Comparison of ENCODE assay signal across 10 mouse cellular contexts in genomic region chr11:105968948-105969347, GRCm38 (mm10). TPM values are rescaled to one million over a fixed set of nuclear protein-coding genes. Genes with fewer than 3 reads are reported as not detected.
DNase-seq lines count a peak whose midpoint lies in the region; ATAC-seq and TF ChIP-seq lines count a peak whose summit lies in the region.
"Had no signal": no experiment of that assay in that cellular context is flagged by ENCODE, and none has a peak within 500 bp of the region (broad histone marks: within the 10 kb centered on the region; RNA-seq: fewer than 3 reads in every experiment).

No protein-coding gene starts in this region.

- H3K27ac ChIP-seq in heart, embryonic 12.5 days (ENCODE audit: poor library complexity, severe bottlenecking): no peak overlapping the region
- no peak overlapping the region for H3K27ac ChIP-seq in midbrain, embryonic 10.5 days (replicated peaks)
- no peak overlapping the region for H3K27ac ChIP-seq in midbrain, embryonic 11.5 days (ENCODE audit: low read depth, low read length)
- no peak overlapping the region for H3K27ac ChIP-seq in limb, embryonic 13.5 days
- no peak overlapping the region for H3K27ac ChIP-seq in stomach, postnatal 0 days (replicated peaks)
- H3K27ac ChIP-seq: liver, embryonic 15.5 days had no signal

- H3K36me3 ChIP-seq in heart, embryonic 12.5 days: no peaks in the 10 kb centered on the region
- no peaks in the 10 kb centered on the region for H3K36me3 ChIP-seq in midbrain, embryonic 10.5 days
- H3K36me3 ChIP-seq in midbrain, embryonic 11.5 days (ENCODE audit: control insufficient read depth, insufficient read depth, low read length): no peaks in the 10 kb centered on the region
- H3K36me3 ChIP-seq in limb, embryonic 13.5 days: no peaks in the 10 kb centered on the region
- H3K36me3 ChIP-seq in stomach, postnatal 0 days (ENCODE audit: control insufficient read depth, insufficient read depth, low read length): no peaks in the 10 kb centered on the region
- H3K36me3 ChIP-seq: liver, embryonic 15.5 days had no signal

- TF ChIP-seq CTCF in stomach, postnatal 0 days (IDR thresholded peaks at IDR 0.05; ENCODE audit: low read depth): no peak

- 38% methylated on average over 10 of the region's 10 CpGs for WGBS in heart, embryonic 12.5 days
- WGBS in midbrain, embryonic 10.5 days: 45% methylated on average over 10 of the region's 10 CpGs
- 47% methylated on average over 10 of the region's 10 CpGs for WGBS in midbrain, embryonic 11.5 days
- 60% methylated on average over 10 of the region's 10 CpGs for WGBS in limb, embryonic 13.5 days
- 54% methylated on average over 10 of the region's 10 CpGs for WGBS in stomach, postnatal 0 days

- H3K4me1 ChIP-seq in heart, embryonic 12.5 days (replicated peaks): peaks cover 23% of the 10 kb centered on the region
- H3K4me1 ChIP-seq in midbrain, embryonic 10.5 days: peaks cover 20% of the 10 kb centered on the region
- peaks cover 5% of the 10 kb centered on the region for H3K4me1 ChIP-seq in midbrain, embryonic 11.5 days (ENCODE audit: control insufficient read depth, insufficient read depth, low read length)
- H3K4me1 ChIP-seq in limb, embryonic 13.5 days: peaks cover 9% of the 10 kb centered on the region
- no peaks in the 10 kb centered on the region for H3K4me1 ChIP-seq in stomach, postnatal 0 days (replicated peaks; ENCODE audit: control insufficient read depth, insufficient read depth)

- H3K9ac ChIP-seq in heart, embryonic 12.5 days: no peak overlapping the region
- H3K9ac ChIP-seq in midbrain, embryonic 11.5 days (ENCODE audit: low read length): no peak overlapping the region
- H3K9ac ChIP-seq in limb, embryonic 13.5 days: no peak overlapping the region
- H3K9ac ChIP-seq in stomach, postnatal 0 days (ENCODE audit: low read length): no peak overlapping the region
- H3K9ac ChIP-seq: liver, embryonic 15.5 days had no signal

- peak overlapping the region; percentile 98; the same call in 1 of the 2 replicates for H3K4me2 ChIP-seq in heart, embryonic 12.5 days
- H3K4me2 ChIP-seq in midbrain, embryonic 11.5 days: no peak overlapping the region
- H3K4me2 ChIP-seq in limb, embryonic 13.5 days (replicated peaks): no peak overlapping the region
- H3K4me2 ChIP-seq in stomach, postnatal 0 days (replicated peaks; ENCODE audit: low read depth): no peak overlapping the region

- no peak overlapping the region; the same call in 1 of the 2 replicates for H3K4me3 ChIP-seq in heart, embryonic 12.5 days
- H3K4me3 ChIP-seq in midbrain, embryonic 10.5 days: peak overlapping the region; percentile 69; the same call in 1 of the 2 replicates
- H3K4me3 ChIP-seq in midbrain, embryonic 11.5 days (ENCODE audit: low read depth, low read length): no peak overlapping the region
- H3K4me3 ChIP-seq in limb, embryonic 13.5 days: peak overlapping the region; percentile 63; the same call in 1 of the 2 replicates
- no peak overlapping the region for H3K4me3 ChIP-seq in stomach, postnatal 0 days (ENCODE audit: low read depth, low read length)

- ATAC-seq in heart, embryonic 12.5 days (ENCODE audit: insufficient number of reproducible peaks, low FRiP score): no peak
- ATAC-seq in midbrain, embryonic 11.5 days (ENCODE audit: low FRiP score): no peak
- no peak for ATAC-seq in limb, embryonic 13.5 days (ENCODE audit: low FRiP score, low read depth)
- no peak for ATAC-seq in stomach, postnatal 0 days (ENCODE audit: low FRiP score, low TSS enrichment)

- H3K27me3 ChIP-seq in heart, embryonic 12.5 days (replicated peaks): peaks cover 85% of the 10 kb centered on the region
- peaks cover 63% of the 10 kb centered on the region for H3K27me3 ChIP-seq in midbrain, embryonic 10.5 days (ENCODE audit: low read depth, poor library complexity, severe bottlenecking)
- peaks cover 27% of the 10 kb centered on the region for H3K27me3 ChIP-seq in midbrain, embryonic 11.5 days (ENCODE audit: control insufficient read depth, insufficient read depth, low read length)
- peaks cover 67% of the 10 kb centered on the region for H3K27me3 ChIP-seq in limb, embryonic 13.5 days
- peaks cover 5% of the 10 kb centered on the region; the same call in 1 of the 2 replicates for H3K27me3 ChIP-seq in stomach, postnatal 0 days (ENCODE audit: control insufficient read depth, insufficient read depth, low read length)

- H3K9me3 ChIP-seq in heart, embryonic 12.5 days (replicated peaks): no peaks in the 10 kb centered on the region
- no peaks in the 10 kb centered on the region for H3K9me3 ChIP-seq in midbrain, embryonic 10.5 days (replicated peaks)
- H3K9me3 ChIP-seq in midbrain, embryonic 11.5 days (ENCODE audit: control insufficient read depth, low read length): no peaks in the 10 kb centered on the region
- H3K9me3 ChIP-seq in limb, embryonic 13.5 days: no peaks in the 10 kb centered on the region
- H3K9me3 ChIP-seq in stomach, postnatal 0 days (ENCODE audit: control insufficient read depth, low read length): no peaks in the 10 kb centered on the region
- H3K9me3 ChIP-seq: liver, embryonic 15.5 days had no signal

- intact Hi-C loops in heart, postnatal 25 days (cut with DNase I): no loop called here

- TF ChIP-seq EP300 in stomach, postnatal 0 days (optimal IDR thresholded peaks at IDR 0.05): no peak

- no peak for DNase-seq in heart, postnatal 25 days (ENCODE audit: low spot score)
- DNase-seq in midbrain, embryonic 10.5 days (ENCODE audit: low spot score): no peak
- DNase-seq in midbrain, embryonic 11.5 days (ENCODE audit: low spot score, missing footprints): no peak
- no peak for DNase-seq in stomach, postnatal 0 days (ENCODE audit: low spot score)
- no peak for DNase-seq in thymus, postnatal 36 days

RNA-seq across cellular contexts. Expression of gene Ace, which starts 1.2 kb away (rescaled TPM):
- polyA plus RNA-seq in heart, embryonic 12.5 days (2016; fragmentation: Nextera tagmentation; extraction: Ambion mirVana): 1.00 and 1.3 TPM in 2 replicates
- 10 to 100 TPM; 25.2 to 26.9 TPM for total RNA-seq in heart, postnatal 25 days (2021)
- polyA plus RNA-seq in midbrain, embryonic 10.5 days (2016; fragmentation: Nextera tagmentation; extraction: Ambion mirVana): 0.75 and 0.85 TPM in 2 replicates
- polyA plus RNA-seq in midbrain, embryonic 11.5 days (2014; fragmentation: Nextera tagmentation; extraction: Ambion mirVana): 0.57 and 0.89 TPM in 2 replicates
- polyA plus RNA-seq in limb, embryonic 13.5 days (2015; fragmentation: Nextera tagmentation; extraction: Ambion mirVana): 0.48 and 0.51 TPM in 2 replicates
- 2.1 and 2.4 TPM in 2 replicates for polyA plus RNA-seq in stomach, postnatal 0 days (2015; fragmentation: Nextera tagmentation; extraction: Ambion mirVana)

RNA-seq across cellular contexts. Expression of gene Cyb561, which starts 15.8 kb away (rescaled TPM):
- 4.1 and 5.5 TPM in 2 replicates for polyA plus RNA-seq in heart, embryonic 12.5 days (2016; fragmentation: Nextera tagmentation; extraction: Ambion mirVana)
- total RNA-seq in heart, postnatal 25 days (2021): 10 to 100 TPM in 1 of 2 experiments, 1 to 10 TPM in 1; 7.9 to 11.9 TPM
- 12.1 and 12.3 TPM in 2 replicates for polyA plus RNA-seq in midbrain, embryonic 10.5 days (2016; fragmentation: Nextera tagmentation; extraction: Ambion mirVana)
- polyA plus RNA-seq in midbrain, embryonic 11.5 days (2014; fragmentation: Nextera tagmentation; extraction: Ambion mirVana): 10.1 and 11.6 TPM in 2 replicates
- polyA plus RNA-seq in limb, embryonic 13.5 days (2015; fragmentation: Nextera tagmentation; extraction: Ambion mirVana): 9.9 and 10.5 TPM in 2 replicates
- 56.1 and 58.3 TPM in 2 replicates for polyA plus RNA-seq in stomach, postnatal 0 days (2015; fragmentation: Nextera tagmentation; extraction: Ambion mirVana)

RNA-seq across cellular contexts. Expression of gene Ace3, which starts 25.5 kb away (rescaled TPM):
- polyA plus RNA-seq in heart, embryonic 12.5 days (2016; fragmentation: Nextera tagmentation; extraction: Ambion mirVana): not detected in 2 replicates
- not detected for total RNA-seq in heart, postnatal 25 days (2021)
- polyA plus RNA-seq in midbrain, embryonic 10.5 days (2016; fragmentation: Nextera tagmentation; extraction: Ambion mirVana): not detected in 2 replicates
- not detected in 2 replicates for polyA plus RNA-seq in midbrain, embryonic 11.5 days (2014; fragmentation: Nextera tagmentation; extraction: Ambion mirVana)
- not detected in 2 replicates for polyA plus RNA-seq in limb, embryonic 13.5 days (2015; fragmentation: Nextera tagmentation; extraction: Ambion mirVana)
- polyA plus RNA-seq in stomach, postnatal 0 days (2015; fragmentation: Nextera tagmentation; extraction: Ambion mirVana): not detected in 2 replicates
- total RNA-seq: CH12.LX; gastrocnemius, postnatal 25 days had no signal
- polyA plus RNA-seq: liver, embryonic 15.5 days had no signal

RNA-seq across cellular contexts. Expression of gene Kcnh6, which starts 39.0 kb away (rescaled TPM):
- polyA plus RNA-seq in heart, embryonic 12.5 days (2016; fragmentation: Nextera tagmentation; extraction: Ambion mirVana): 0.19 TPM in 1 of 2 replicates, not detected in the other
- under 1 TPM in 1 of 2 experiments, not detected in 1; 0.39 TPM for total RNA-seq in heart, postnatal 25 days (2021)
- 0.31 and 0.33 TPM in 2 replicates for polyA plus RNA-seq in midbrain, embryonic 10.5 days (2016; fragmentation: Nextera tagmentation; extraction: Ambion mirVana)
- 0.21 and 0.29 TPM in 2 replicates for polyA plus RNA-seq in midbrain, embryonic 11.5 days (2014; fragmentation: Nextera tagmentation; extraction: Ambion mirVana)
- 0.22 and 0.23 TPM in 2 replicates for polyA plus RNA-seq in limb, embryonic 13.5 days (2015; fragmentation: Nextera tagmentation; extraction: Ambion mirVana)
- 0.54 and 0.55 TPM in 2 replicates for polyA plus RNA-seq in stomach, postnatal 0 days (2015; fragmentation: Nextera tagmentation; extraction: Ambion mirVana)
- total RNA-seq: gastrocnemius, postnatal 25 days had no signal

Comparison
In these comparisons a context has a peak if more than half of its experiments do, and no peak if none do; other contexts are left out.
1. H3K4me3 ChIP-seq: peak in midbrain, embryonic 10.5 days (single experiment) and limb, embryonic 13.5 days (single experiment); none in heart, embryonic 12.5 days (single experiment), midbrain, embryonic 11.5 days (single experiment) and stomach, postnatal 0 days (single experiment).